Mouse (Mus musculus): ENCODE measurements around the gene Ak9. TPM values are rescaled to one million over a fixed set of nuclear protein-coding genes. Genes with fewer than 3 reads are reported as not detected.

The Ak9 gene
- not detected in 2 replicates for total RNA-seq (2017)

DNA sequence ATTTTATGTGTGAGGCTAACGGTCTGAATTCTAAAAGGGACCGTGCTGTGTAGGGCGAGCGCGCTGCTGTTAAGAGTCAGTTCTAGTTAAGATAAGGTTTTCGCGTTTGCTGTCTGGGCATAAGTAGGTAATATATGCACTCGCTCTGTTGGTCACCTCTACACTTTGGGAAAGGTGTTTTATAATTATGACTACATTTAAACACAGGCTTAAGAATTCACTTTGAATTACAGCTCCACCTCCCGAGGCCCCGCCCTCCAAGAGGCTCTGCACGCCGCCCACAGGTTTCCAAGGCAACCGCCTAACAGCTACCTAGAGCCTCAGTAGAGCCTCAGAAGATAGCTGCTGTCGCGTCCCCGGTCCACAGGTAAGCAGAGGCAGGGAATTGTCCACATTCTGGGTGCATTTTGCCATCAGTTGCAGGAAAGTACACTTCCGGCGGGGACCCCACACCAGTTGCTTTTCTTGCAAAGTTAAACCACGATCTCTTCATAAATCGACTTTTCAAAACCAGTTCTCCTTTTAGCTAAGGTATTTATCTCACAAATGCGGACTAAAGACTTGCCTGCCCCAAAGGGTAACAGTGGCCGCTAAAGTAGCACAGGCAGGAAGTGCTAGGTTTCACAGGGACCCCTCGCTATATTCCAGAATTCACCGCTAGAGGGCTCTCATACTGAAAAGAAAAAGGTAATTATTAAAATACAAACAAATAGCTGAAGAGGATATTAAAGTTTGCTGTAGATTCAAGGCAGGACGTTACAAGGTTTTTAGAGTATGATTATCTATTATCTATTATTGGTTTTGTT, at the start of gene Ak9:
Gene Ak9 (plus strand): TSS at position 342 of the 806 bp plus-strand sequence.
- peak; percentile 87 for ATAC-seq (replicated peaks; ENCODE audit: low read depth, poor library complexity, severe bottlenecking)

DNA sequence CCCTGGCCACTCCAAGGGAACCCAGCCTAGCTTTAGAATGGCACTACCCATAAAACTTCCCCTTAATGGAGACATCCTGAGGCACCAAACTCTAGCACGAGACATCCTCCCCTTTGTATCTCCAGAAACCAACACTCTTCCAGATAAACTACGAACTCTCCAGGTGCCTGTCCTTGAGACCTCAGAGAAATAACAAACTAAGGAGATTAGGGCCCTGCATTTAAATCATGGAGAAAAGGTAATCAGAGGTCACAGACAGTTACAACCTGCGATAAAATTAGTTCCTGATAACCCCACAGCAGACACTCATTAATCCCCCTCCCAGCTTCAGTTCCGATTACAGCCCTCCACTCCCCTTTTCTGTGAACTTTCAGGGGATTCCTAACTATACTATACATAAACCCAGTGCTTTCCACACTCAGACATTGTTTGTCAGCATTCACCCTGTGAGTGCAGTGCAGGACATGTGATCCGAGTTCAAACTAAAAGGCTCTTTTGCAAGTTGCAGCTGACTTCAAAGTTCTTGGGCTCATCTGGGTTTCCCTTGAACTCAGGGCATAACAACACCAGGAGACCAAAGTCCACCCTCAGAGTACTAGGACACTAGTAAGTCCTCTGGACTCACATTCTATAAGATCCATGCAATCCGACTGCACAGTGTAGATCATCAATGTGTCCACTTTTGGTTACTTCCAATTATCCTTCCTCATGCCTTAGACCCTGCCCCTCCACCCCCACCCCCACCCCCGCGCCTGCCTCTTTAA, 43.4 kb upstream of the Ak9 start:
- ATAC-seq (replicated peaks; ENCODE audit: low read depth, poor library complexity, severe bottlenecking) = no peak

GRCm38 (mm10) chr10:41261218-41261617, 42.6 kb upstream of the Ak9 start:
- ATAC-seq (replicated peaks; ENCODE audit: low read depth, poor library complexity, severe bottlenecking) = no peak

DNA sequence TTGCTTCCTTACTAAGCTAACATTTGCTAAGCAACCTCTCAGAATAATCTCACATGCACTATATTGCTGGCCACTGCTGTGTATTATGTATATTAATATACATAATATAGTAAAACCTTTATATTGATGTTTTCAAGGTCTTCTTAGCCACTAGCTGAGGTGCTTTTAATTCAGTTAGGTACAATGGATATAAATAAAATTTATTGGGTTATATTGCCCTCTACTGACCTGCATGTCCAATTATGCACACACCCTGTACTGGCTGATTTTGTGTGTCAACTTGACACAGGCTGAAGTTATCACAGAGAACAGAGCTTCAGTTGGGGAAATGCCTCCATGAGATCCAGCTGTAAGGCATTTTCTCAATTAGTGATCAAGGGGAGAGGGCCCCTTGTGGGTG, 41.9 kb upstream of the Ak9 start:
- ATAC-seq (replicated peaks; ENCODE audit: low read depth, poor library complexity, severe bottlenecking) = no peak

DNA sequence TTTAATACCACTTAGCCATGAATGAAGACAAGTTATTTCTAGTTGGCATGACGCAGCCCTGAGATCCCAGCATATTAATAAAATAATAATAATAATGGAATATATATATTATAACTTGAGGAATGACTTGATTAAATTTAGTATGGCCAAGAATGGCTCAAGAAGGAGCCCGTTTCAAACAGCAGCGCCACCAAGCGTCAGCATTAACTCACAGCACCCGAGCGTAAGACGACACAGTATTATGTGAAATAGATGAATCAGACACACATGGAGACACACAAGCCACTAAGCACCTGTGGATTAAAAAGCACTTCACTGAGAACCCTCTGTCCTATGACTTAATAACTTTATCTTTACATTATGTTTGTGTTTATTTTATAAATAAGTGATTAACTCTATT, 31.9 kb upstream of the Ak9 start:
- ATAC-seq (replicated peaks; ENCODE audit: low read depth, poor library complexity, severe bottlenecking) = no peak

DNA sequence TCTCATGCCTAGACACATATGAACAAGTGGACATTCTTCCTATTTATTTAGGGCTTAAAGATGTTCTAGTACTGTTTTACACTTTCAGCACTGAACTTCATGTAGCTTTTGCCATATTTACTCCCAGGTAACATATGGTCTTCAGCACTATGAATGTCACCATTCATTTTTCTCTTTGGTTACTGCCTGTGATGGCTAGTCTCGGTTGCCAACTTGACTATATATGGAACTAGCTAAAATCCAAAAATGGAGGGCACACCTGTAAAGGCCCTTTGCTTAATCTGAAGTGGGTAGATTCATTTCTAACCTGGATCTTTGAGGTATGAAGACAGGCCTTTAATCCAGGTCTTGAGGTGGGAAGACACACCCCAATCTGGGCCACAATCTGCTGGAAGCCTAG, 28.9 kb upstream of the Ak9 start:
- no peak for ATAC-seq (replicated peaks; ENCODE audit: low read depth, poor library complexity, severe bottlenecking)

DNA sequence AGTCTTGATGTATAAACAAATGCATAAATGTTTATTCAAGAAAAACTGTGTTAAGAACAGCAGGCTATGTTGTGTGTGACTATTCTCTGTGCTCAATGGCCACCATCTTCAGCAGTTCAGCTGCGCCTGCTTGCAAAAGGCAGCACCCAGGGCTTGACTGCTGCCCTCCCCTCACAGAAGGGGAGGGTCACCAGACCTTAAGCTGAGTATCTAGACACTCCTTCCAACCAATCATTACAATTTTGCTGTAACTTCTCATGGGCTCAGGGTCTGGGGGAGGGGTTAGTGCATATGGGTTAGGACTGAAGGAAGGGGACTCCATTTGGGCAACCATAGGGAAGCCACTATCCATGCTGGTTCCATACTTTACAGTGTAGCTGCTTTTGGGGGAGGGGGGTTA, 25.0 kb upstream of the Ak9 start:
- ATAC-seq (replicated peaks; ENCODE audit: low read depth, poor library complexity, severe bottlenecking) = no peak

DNA sequence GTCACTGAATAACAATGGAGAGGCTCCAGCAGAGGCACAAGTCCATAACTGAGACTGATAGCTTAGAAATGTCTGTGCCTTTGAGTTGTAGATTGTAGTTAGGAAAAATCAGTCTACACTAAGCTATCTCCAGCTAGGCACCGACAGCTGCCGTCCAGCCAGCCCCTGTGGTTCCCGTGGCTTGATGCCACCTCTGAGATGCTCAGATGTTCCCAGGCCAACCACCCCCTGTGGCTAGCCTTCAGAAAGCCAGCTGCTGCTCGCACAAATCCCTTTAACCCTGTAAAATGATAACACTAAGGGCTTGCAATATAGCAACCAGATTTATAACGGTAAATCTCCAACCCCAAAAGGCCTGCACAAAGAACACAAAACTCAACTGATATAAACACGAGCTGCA, 23.6 kb upstream of the Ak9 start:
- no peak for ATAC-seq (replicated peaks; ENCODE audit: low read depth, poor library complexity, severe bottlenecking)

DNA sequence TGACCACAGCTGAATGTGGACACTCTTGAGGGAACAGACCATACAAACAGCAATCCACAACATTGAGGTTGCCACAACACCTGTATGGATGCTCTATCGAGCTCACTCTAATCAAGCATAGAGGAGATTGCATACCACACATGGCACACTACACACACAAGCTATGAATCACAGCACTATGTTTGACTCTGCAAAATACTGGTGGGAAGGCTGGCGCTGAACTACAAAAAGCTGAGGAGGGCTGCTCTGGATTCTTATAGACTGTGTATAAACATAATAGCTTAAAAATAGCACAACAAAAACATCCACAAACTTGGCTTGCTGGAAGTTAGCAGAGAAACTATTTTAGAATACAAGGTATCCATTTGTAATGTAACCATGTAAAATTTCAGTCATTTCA, 23.0 kb upstream of the Ak9 start:
- ATAC-seq (replicated peaks; ENCODE audit: low read depth, poor library complexity, severe bottlenecking) = no peak

DNA sequence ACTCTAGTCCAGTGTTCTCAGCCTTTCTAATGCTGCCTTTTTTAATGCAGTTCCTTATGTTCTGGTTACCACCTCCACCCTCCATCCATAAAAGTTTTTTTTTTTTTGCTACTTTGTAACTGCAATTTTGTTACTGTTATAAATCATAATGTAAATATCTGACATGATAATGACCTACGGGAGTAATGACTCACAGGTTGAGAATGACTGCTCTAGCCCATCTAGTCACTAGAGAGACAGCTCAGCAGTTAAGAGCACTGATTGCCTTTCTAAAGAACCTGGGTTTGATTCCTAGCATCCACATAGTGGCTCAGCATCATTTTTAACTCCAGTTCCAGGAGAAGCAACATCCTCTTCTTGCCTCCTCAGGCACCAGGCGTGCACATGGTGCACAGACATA, 21.7 kb upstream of the Ak9 start:
- no peak for ATAC-seq (replicated peaks; ENCODE audit: low read depth, poor library complexity, severe bottlenecking)

DNA sequence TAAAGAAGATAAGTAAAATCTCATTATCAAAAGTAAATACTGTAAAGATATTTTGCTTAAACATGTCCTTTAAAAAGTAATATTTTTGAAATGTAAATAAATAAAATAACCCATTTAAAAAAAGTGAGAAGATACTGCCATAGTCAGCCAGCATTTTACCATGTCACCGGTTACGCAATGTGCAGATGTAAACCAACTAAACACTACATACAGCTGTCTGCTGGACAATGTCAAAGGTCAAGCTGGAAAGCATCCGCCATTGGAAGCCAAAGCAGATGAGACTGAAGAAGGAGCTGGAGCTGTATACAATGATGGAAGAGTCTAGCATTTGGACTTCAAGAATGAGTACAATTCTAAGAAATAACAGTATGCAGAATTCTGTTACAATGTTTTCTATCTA, 16.2 kb upstream of the Ak9 start:
- no peak for ATAC-seq (replicated peaks; ENCODE audit: low read depth, poor library complexity, severe bottlenecking)

GRCm38 (mm10) chr10:41288074-41288473, 15.7 kb upstream of the Ak9 start:
- ATAC-seq (replicated peaks; ENCODE audit: low read depth, poor library complexity, severe bottlenecking) = no peak

DNA sequence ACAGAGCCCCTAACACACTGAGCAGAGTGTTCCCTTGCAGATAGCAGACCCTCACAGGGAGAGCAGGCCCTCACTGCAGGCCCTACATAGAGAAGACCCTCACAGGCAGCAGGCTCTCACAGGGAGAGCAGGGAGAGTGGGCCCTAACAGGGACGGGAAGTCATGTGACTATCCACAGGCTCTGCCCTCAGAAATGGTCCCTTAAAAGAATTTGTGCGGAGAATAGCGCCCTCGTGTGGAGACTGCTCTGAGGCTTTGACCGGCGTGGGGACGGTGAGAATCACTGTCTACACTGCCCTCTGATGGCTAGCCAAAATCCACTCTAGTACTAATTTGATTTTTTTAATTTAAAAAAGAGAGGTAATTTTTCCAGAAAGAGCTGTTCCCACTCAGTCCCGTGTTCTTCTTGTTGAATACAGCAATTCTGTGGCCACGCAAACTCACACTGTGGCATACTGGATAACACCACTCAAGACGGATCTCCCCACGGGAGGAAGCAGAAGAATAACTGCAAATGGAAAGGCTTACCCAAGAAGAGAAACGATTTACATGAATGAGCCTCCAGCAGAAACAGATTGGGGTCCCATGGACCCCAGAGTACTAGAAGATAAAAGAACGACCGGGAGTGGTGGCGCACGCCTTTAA, 14.9 kb upstream of the Ak9 start:
- peak; percentile 98 for ATAC-seq (replicated peaks; ENCODE audit: low read depth, poor library complexity, severe bottlenecking)

- ATAC-seq (replicated peaks; ENCODE audit: low read depth, poor library complexity, severe bottlenecking) = no peak
Observed at GRCm38 (mm10) chr10:41291021-41291420, 12.8 kb upstream of the Ak9 start.

DNA sequence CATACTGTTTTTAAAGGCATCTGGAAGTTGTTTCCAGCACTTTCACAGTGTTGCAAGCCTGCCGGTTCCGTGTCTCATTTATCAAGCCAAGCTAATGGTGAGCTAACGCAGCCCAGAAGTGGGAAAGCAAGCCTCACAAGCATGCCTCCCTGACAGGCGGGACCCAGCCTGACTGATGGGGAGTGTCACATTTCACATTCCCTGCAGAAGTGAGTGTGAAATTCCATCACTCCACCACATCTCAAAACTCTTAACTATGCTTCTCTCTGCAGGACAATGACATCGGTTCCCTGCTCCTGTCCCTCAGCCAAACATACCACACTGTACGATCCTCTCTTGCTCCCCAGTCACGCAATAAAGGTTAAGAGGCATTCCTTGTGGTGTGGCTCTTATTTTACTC, 10.8 kb upstream of the Ak9 start:
- ATAC-seq (replicated peaks; ENCODE audit: low read depth, poor library complexity, severe bottlenecking) = no peak

DNA sequence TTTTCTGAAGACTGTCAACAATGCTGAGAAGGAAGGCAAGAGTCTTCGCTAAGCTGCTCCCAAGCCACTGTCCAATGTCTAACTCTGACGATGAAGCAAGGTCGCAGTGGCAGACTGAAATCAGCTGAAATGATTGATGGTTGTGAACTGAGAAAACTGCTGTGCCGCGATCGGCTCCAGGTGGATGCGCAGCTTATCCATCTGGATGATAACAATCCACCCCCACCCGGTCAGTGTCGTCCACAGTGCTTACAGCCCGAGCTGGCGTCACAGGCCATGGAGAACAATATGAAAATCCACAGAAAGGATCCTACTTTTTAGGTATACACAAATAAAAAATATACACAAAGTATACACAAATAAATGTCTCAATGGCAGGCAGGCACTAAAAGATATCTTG, 9.0 kb upstream of the Ak9 start:
- no peak for ATAC-seq (replicated peaks; ENCODE audit: low read depth, poor library complexity, severe bottlenecking)

DNA sequence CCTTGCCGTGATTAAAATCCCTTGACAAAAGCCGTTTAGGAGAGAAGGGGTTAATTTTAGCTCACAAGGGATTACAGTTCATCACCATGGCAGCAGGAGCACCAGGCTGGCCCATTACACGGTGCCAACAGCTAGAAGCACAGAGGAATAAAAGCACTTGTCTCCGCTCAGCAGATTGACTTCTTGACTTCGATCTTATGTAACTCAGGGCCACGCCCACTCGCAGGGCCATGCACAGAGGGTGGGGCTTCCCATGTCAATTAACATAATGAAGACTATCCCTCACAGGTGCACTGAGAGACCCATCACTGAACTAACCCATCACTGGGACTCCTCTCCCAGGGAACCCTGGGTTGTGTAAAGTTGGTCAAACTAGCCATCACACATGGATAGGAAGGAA, 8.6 kb upstream of the Ak9 start:
- ATAC-seq (replicated peaks; ENCODE audit: low read depth, poor library complexity, severe bottlenecking) = 0 out of 2 replicates have a peak, but pooled peaks have one; percentile 15

- ATAC-seq (replicated peaks; ENCODE audit: low read depth, poor library complexity, severe bottlenecking) = no peak
Observed at GRCm38 (mm10) chr10:41300161-41300560, 3.6 kb upstream of the Ak9 start.

GRCm38 (mm10) chr10:41302689-41303431, 920 bp upstream of the Ak9 start, which contains the start of gene Fig4:
Gene Fig4, minus strand, starts transcription at chr10:41303260.
- ATAC-seq (replicated peaks; ENCODE audit: low read depth, poor library complexity, severe bottlenecking) = peak; percentile 93

- no peak for ATAC-seq (replicated peaks; ENCODE audit: low read depth, poor library complexity, severe bottlenecking)
Observed at GRCm38 (mm10) chr10:41304961-41305455, 1.2 kb downstream of the Ak9 start.
